Mouse (Mus musculus) left cerebral cortex, adult 9 months (tissue): ENCODE data around the gene Bcl2a1d.
"Not testable (repeated sequence)": the region's sequence is repeated elsewhere in the genome, so short reads cannot be mapped to it uniquely, and the experiment has no call there.

Experiments used
- DNase-seq, 2 experiments: peaks; one replicate each; pipeline ENCODE4 v3.0.0; 2022; ENCODE audit warnings: low spot score in 2 of 2

The Bcl2a1d gene

GRCm38 (mm10) chr9:88698746-88699145 lies 33.0 kb downstream of the Bcl2a1d start:
- DNase-seq, result not testable (repeated sequence)

- not testable (repeated sequence) for DNase-seq
These were observed 40.4 kb downstream of the Bcl2a1d start for GRCm38 (mm10) chr9:88691307-88691706.

DNA sequence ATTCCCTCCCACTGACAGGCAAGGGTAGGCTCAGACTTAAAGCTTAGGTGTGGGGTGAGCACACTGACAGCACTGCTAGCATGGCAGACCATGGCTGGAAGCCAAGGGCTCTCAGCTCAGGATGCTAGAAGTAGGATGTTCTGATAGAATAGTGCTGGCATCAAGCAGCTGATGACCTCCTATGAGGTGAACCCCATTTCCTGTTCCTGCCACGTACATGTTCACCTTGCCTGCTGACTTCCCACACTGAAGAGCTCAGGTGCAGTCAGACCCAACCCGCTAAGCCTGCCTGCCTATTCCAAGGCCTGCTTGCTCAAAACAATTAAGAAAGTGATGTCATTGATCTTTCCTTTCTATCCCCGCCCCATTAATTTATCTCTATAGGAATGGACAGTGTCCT lies 42.3 kb downstream of the Bcl2a1d start:
- not testable (repeated sequence) for DNase-seq

DNA sequence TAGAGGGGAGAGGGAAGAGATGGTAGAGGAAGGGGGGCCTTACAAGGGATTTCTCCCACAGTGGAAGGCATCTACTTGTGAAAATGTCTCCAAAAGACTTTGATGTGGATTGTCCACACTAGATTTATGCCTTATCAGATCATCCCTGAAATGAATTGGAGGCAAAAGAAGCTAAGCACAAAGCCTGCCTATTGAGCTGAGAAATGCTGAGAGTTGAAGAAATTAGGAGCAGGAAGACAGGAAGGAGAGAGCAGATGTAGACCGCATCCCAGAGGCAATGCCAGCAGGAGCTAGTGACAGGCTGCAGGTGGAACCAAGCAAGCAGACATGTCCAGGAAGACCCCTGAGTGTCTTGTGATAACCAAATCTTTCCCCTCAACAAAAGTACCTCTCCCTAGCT lies 45.0 kb downstream of the Bcl2a1d start:
- not testable (repeated sequence) for DNase-seq
